Mouse (Mus musculus): Measurements from ENCODE around the gene Mctp1.

The Mctp1 gene

GRCm38 (mm10) chr13:76633707-76634106 is 249.4 kb downstream of the Mctp1 start:
- no peak for DNase-seq

GRCm38 (mm10) chr13:76638282-76638681 is 253.9 kb downstream of the Mctp1 start:
- DNase-seq, result no peak

GRCm38 (mm10) chr13:76659523-76659922 is 275.2 kb downstream of the Mctp1 start:
- no peak for DNase-seq

- DNase-seq, result peak; percentile 17 to 49
Measured at GRCm38 (mm10) chr13:76681286-76681685, 297.0 kb downstream of the Mctp1 start.

GRCm38 (mm10) chr13:76689349-76689748 is 305.0 kb downstream of the Mctp1 start:
- DNase-seq, result no peak

GRCm38 (mm10) chr13:76690143-76690542 is 305.8 kb downstream of the Mctp1 start:
- no peak for DNase-seq

GRCm38 (mm10) chr13:76690697-76691096 is 306.4 kb downstream of the Mctp1 start:
- DNase-seq, result no peak

- no peak for DNase-seq
Measured at GRCm38 (mm10) chr13:76734013-76734412, 349.7 kb downstream of the Mctp1 start.

- no peak for DNase-seq
Measured at GRCm38 (mm10) chr13:76750663-76751429, 366.5 kb downstream of the Mctp1 start.

GRCm38 (mm10) chr13:76759832-76760490 is 375.6 kb downstream of the Mctp1 start:
- DNase-seq, result peak; percentile 71

- no peak for DNase-seq
Measured at GRCm38 (mm10) chr13:76799662-76800061, 415.3 kb downstream of the Mctp1 start.

GRCm38 (mm10) chr13:76801126-76801632 is 416.8 kb downstream of the Mctp1 start:
- DNase-seq, result no peak

- DNase-seq, result peak in 1 of 2 experiments; percentile 18
Measured at GRCm38 (mm10) chr13:76802051-76802728, 417.9 kb downstream of the Mctp1 start.

- no peak for DNase-seq
Measured at GRCm38 (mm10) chr13:76802926-76803325, 418.6 kb downstream of the Mctp1 start.

- no peak for DNase-seq
Measured at GRCm38 (mm10) chr13:76803799-76804198, 419.5 kb downstream of the Mctp1 start.

GRCm38 (mm10) chr13:76808871-76809390 is 424.6 kb downstream of the Mctp1 start:
- no peak for DNase-seq

- DNase-seq, result no peak
Measured at GRCm38 (mm10) chr13:76809802-76810201, 425.5 kb downstream of the Mctp1 start.

GRCm38 (mm10) chr13:76810496-76810939 is 426.2 kb downstream of the Mctp1 start:
- no peak for DNase-seq

GRCm38 (mm10) chr13:76823083-76823482 is 438.7 kb downstream of the Mctp1 start:
- no peak for DNase-seq

- no peak for DNase-seq
Measured at GRCm38 (mm10) chr13:76824932-76825694, 440.8 kb downstream of the Mctp1 start.

GRCm38 (mm10) chr13:76827738-76828137 is 443.4 kb downstream of the Mctp1 start:
- no peak for DNase-seq

- DNase-seq, result no peak
Measured at GRCm38 (mm10) chr13:76838031-76838430, 453.7 kb downstream of the Mctp1 start.
